Mouse (Mus musculus) bone marrow, adult 2 months (tissue): Measurements from ENCODE around the gene Il4i1. TPM values are rescaled to one million over a fixed set of nuclear protein-coding genes. Genes with fewer than 3 reads are reported as not detected.

Experiments
- H3K27ac ChIP-seq: fragments of 200-500 bp; 2 replicates; pipeline ENCODE4 v1.5.1; 2012; ENCODE audit warnings: low read depth, mild to moderate bottlenecking, control low read depth, inconsistent platforms, low read length; ENCODE audit not compliant: control insufficient read depth, poor library complexity, insufficient read depth
- H3K4me1 ChIP-seq: fragments of 200-500 bp; 2 replicates; pipeline ENCODE4 v1.6.1; 2011; ENCODE audit warnings: low read length; ENCODE audit not compliant: control insufficient read depth, insufficient read depth
- H3K4me3 ChIP-seq: fragments of 200-500 bp; replicated peaks from 2 replicates; pipeline ENCODE3; 2011; ENCODE audit warnings: mild to moderate bottlenecking, low read depth, low read length, control low read depth; ENCODE audit not compliant: control insufficient read depth
- CTCF ChIP-seq: fragments of 200-500 bp; IDR thresholded peaks from 2 replicates; pipeline ENCODE4 v1.5.1; 2011; ENCODE audit warnings: low read length, control low read depth; ENCODE audit not compliant: control insufficient read depth, insufficient read depth
- POLR2A ChIP-seq: fragments of 200-500 bp; IDR thresholded peaks from 2 replicates; pipeline ENCODE4 v1.6.1; 2011; ENCODE audit warnings: low read depth, mild to moderate bottlenecking, control low read depth, low read length, borderline replicate concordance; ENCODE audit not compliant: control insufficient read depth
- WGBS: fragments of 180-500 bp; shearing (Covaris S2); methylation state at CpG from one replicate; pipeline ENCODE4 v1.1.7; 2018; 5-methylcytosine and 5-hydroxymethylcytosine counted together
- polyA plus RNA-seq: library from polyadenylated mRNA; stranded (reverse); fragments of >200 nt; gene quantifications from 2 replicates; pipeline ENCODE4 v1.2.4, GENCODE M21; 2011; ENCODE audit warnings: low replicate concordance; ENCODE audit not compliant: missing spikeins, insufficient read depth, insufficient read length

Il4i1 gene
- polyA plus RNA-seq, 1 experiment: 24.8 TPM

- TF ChIP-seq CTCF: no peak; the same call in 1 of the 2 replicates
- TF ChIP-seq POLR2A: peak; percentile 58; the same call in 1 of the 2 replicates
- peaks cover 6% of the 10 kb centered on the region; the same call in 1 of the 2 replicates for H3K4me1 ChIP-seq
- H3K4me3 ChIP-seq: peak within 1 kb of the TSS; percentile 83
- H3K27ac ChIP-seq: peak within 1 kb of the TSS; percentile 90
- under 1% methylated on average over 54 of the region's 54 CpGs for WGBS
These were observed 32.6 kb downstream of the Il4i1 start, which contains the start of the genes Akt1s1 and Tbc1d17 for GRCm38 (mm10) chr7:44848561-44849415. TSS of gene Akt1s1 (plus strand) at chr7:44848991. TSS of gene Tbc1d17 (minus strand) at chr7:44849079.

GRCm38 (mm10) chr7:44849416-44850111 lies 33.4 kb downstream of the Il4i1 start:
- Histone ChIP-seq H3K27ac (peak overlapping the region; percentile 90), H3K4me3 (peak overlapping the region; percentile 83), H3K4me1 (peaks cover 6% of the 10 kb centered on the region; the same call in 1 of the 2 replicates)
- WGBS: under 1% methylated on average over 41 of the region's 41 CpGs
- no peak for TF ChIP-seq CTCF

DNA sequence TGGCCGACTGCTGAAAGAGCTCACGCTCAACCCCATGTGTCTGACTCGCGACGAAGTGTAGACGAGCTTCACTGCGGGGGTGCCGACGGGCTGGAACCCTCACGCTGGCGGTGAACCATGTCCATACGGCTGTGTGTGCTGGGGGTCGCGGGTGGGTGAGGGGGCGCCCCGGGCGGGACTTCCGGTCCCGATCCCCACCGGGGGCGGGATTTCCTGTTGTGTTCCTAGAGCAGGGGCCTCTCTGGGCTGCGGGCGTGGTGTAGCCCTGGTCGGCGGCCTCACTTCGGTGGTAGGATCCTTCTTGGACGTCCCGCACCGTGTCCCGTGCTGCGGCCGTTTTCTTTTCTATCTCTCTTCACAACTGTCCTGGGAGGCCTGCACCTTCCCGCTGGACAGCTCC lies 34.0 kb downstream of the Il4i1 start:
- under 1% methylated on average over 33 of the region's 33 CpGs for WGBS
- Histone ChIP-seq H3K27ac (peak overlapping the region; percentile 90), H3K4me1 (peaks cover 6% of the 10 kb centered on the region; the same call in 1 of the 2 replicates), H3K4me3 (peak overlapping the region; percentile 83)
- TF ChIP-seq POLR2A: no peak
- TF ChIP-seq CTCF: no peak

DNA sequence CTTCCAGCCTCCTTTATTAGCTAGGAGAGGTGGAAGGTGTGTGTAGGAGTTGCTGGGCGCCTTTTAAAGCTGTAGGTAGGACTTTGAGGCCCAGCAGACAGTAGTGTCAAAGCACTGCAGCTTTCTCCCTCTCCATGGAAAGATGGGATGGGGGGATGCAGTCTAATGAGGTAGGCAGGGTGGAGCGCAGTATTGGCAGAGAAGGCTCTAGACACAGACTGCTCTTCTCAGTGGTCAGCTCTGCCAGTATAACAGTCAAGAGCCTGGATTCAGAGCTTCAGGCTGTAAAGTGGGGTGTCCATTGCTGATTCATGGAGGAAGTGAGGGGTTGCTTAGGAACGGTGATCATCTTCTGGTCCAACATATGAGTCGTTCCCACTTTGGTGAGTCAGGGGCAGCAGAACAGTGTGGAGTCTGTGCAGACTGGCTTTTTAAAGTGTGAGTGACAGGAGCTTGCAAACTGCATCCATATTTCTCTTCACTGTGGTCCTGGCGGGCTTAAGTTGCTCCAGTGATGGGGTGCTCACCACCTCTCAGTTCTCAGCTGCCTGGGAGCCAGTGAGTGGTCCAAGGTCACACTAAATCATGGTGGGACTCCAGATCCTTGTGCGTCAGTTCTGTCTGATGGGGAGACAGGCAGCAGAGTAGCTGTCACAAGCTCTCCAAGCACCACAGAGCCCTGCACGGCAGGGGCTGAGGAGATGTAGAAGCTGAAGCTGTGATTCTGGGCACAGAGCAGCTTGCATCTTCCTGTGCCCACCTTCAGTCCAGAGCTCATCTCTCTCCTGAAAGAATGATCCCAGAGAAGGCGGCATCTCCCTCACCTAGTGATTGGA lies 34.8 kb downstream of the Il4i1 start:
- WGBS: 59% methylated on average over 8 of the region's 8 CpGs
- H3K4me3 ChIP-seq: no peak overlapping the region
- no peak for TF ChIP-seq CTCF
- no peak for TF ChIP-seq POLR2A
- H3K4me1 ChIP-seq: peaks cover 7% of the 10 kb centered on the region; the same call in 1 of the 2 replicates
- peak overlapping the region; percentile 90 for H3K27ac ChIP-seq

DNA sequence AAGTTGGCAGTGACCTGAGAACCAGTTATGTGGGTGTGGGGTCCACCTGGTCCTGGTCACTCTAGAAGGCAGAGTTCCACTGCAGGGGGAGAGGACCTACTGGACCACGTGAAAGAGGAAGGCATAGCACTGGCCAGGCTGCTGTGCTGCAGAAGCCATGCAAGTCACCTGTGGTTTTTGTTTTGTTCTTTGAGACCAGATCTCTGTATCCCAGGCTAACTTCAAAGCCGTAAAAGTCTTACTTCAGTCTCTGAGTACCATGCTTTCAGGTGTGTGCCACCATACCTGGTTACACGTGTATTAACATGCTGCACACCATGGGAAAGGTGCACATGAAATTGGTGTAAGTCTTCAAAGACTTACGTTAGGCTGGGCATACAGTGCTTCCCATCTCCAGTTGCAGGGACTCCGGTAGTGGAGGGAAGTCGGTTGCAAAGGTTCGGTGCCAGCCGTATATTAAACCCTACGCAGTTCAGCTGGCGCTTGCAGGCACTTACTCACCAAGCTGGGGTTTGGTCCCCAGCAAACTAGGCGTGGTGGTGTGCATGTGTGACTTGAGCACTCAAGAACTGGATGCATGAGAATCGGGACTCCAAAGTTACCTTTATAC lies 35.5 kb downstream of the Il4i1 start:
- Histone ChIP-seq H3K27ac (0 out of 2 replicates have a peak overlapping the region, but pooled peaks have one; percentile 3), H3K4me1 (peaks cover 7% of the 10 kb centered on the region; the same call in 1 of the 2 replicates), H3K4me3 (no peak overlapping the region)
- 83% methylated on average over 12 of the region's 12 CpGs for WGBS
- TF ChIP-seq POLR2A: no peak
- TF ChIP-seq CTCF: no peak

DNA sequence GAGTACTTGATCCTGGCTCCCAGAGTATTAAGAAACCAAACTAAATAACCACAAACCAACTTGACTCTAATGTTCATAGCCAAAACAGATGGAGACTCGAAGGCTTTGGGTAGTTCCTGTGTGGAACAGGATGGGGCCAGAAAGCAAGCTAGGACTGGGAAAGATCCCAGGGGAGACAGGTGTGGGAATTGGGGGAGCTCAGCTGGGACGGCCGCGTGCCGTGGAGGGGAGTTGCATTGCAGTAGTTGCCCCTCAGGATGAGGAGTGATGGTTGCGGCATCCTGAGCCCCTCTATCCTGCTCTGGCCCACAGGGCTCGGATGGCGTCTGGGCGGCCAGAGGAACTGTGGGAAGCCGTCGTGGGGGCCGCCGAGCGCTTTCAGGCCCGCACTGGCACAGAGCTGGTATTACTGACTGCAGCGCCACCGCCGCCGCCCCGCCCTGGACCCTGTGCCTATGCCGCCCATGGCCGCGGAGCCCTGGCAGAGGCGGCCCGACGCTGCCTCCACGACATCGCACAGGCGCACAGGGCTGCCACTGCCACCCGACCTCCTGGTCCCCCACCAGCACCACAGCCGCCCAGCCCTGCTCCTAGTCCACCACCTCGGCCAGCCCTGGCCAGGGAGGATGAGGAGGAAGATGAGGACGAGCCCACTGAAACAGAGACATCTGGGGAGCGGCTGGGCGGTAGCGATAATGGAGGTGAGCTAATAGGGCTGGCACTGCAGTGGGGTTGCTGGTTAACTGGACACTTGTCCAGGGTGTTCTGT lies 36.3 kb downstream of the Il4i1 start:
- Histone ChIP-seq H3K4me1 (peaks cover 7% of the 10 kb centered on the region; the same call in 1 of the 2 replicates), H3K27ac (no peak overlapping the region), H3K4me3 (no peak overlapping the region)
- TF ChIP-seq CTCF: no peak
- TF ChIP-seq POLR2A: no peak; the same call in 1 of the 2 replicates
- WGBS: 92% methylated on average over 36 of the region's 36 CpGs

GRCm38 (mm10) chr7:44853065-44853464 lies 36.9 kb downstream of the Il4i1 start:
- no peak overlapping the region for H3K27ac ChIP-seq
- H3K4me1 ChIP-seq: peaks cover 6% of the 10 kb centered on the region; the same call in 1 of the 2 replicates
- WGBS: 92% methylated on average over 2 of the region's 2 CpGs
- H3K4me3 ChIP-seq: no peak overlapping the region
- TF ChIP-seq POLR2A (no peak), CTCF (no peak)
